In the genomic region with DNA sequence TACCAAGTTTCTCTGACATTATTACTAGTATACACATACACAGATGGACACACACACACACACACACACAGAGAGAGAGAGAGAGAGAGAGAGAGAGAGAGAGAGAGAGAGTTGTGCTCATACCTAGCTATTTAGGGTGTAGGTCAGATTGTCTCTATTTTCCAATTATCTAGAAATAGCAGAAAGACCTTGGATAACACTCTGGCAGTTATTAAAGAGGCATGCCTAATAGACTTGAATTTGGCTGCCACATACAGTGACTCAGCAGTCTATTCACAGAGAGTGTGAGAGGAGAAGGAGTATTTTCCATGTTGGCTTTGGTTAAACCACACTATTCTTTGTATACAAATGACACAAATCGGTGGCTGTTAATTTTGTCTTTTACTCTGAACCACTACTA, we compare ENCODE assay signal across 17 mouse cellular contexts.
DNase-seq lines count a peak whose midpoint lies in the region; ATAC-seq lines count a peak whose summit lies in the region.
"Had no signal": no experiment of that assay in that cellular context is flagged by ENCODE, and none has a peak within 500 bp of the region (broad histone marks: within the 10 kb centered on the region; RNA-seq: fewer than 3 reads in every experiment).

No protein-coding gene starts in this region.

- peak; percentile 89 for ATAC-seq in erythroblast, adult 5-6 weeks (replicated peaks; ENCODE audit: low FRiP score, poor library complexity, severe bottlenecking)
- peak; percentile 71 for ATAC-seq in liver, embryonic 16.5 days (ENCODE audit: low read depth)
- ATAC-seq: intestine, embryonic 16.5 days; midbrain, embryonic 16.5 days had no signal

- no peak overlapping the region for H3K9ac ChIP-seq in liver, embryonic 16.5 days (ENCODE audit: low read depth, low read length)
- H3K9ac ChIP-seq: hindbrain, embryonic 13.5 days; limb, embryonic 15.5 days had no signal

- H3K36me3 ChIP-seq in liver, embryonic 16.5 days (ENCODE audit: control insufficient read depth, insufficient read depth) = no peaks in the 10 kb centered on the region
- H3K36me3 ChIP-seq: G1E; hindbrain, embryonic 13.5 days; limb, embryonic 15.5 days had no signal

- no peak overlapping the region for H3K4me2 ChIP-seq in liver, embryonic 16.5 days (ENCODE audit: low read depth, low read length)
- H3K4me2 ChIP-seq: hindbrain, embryonic 13.5 days; limb, embryonic 15.5 days had no signal

- no peak overlapping the region for H3K27ac ChIP-seq in liver, embryonic 16.5 days (ENCODE audit: low read length)
- H3K27ac ChIP-seq: hindbrain, embryonic 13.5 days; limb, embryonic 15.5 days had no signal

- peaks cover 10% of the 10 kb centered on the region for H3K4me1 ChIP-seq in liver, embryonic 16.5 days (ENCODE audit: control insufficient read depth, low read depth, low read length)
- H3K4me1 ChIP-seq: hindbrain, embryonic 13.5 days; limb, embryonic 15.5 days had no signal

- peak; percentile 33 for DNase-seq in heart, adult 8-10 months (ENCODE audit: low spot score)
- no peak for DNase-seq in heart, postnatal 25 days (ENCODE audit: low spot score)
- DNase-seq in Muller cell, postnatal 12 days (ENCODE audit: inconsistent ontology term) = peak; percentile 87
- no peak for DNase-seq in left cerebral cortex, adult 11 months (ENCODE audit: low spot score)
- DNase-seq in thymus, postnatal 14 days = no peak
- DNase-seq in lung, postnatal 25 days (ENCODE audit: low spot score) = no peak
- DNase-seq: adrenal gland, postnatal 10 days; cerebellum, postnatal 14 days; kidney, postnatal 14 days had no signal

- WGBS in liver, embryonic 16.5 days (ENCODE audit: insufficient replicate concordance) = 67% methylated on average over 1 of the region's 1 CpGs

- no peaks in the 10 kb centered on the region for H3K27me3 ChIP-seq in liver, embryonic 16.5 days (ENCODE audit: control insufficient read depth, insufficient read depth, low read depth, low read length)
- H3K27me3 ChIP-seq: hindbrain, embryonic 13.5 days; limb, embryonic 15.5 days had no signal

- H3K4me3 ChIP-seq in liver, embryonic 16.5 days (ENCODE audit: low read depth, low read length) = no peak overlapping the region
- H3K4me3 ChIP-seq: erythroblast, embryonic 14.5 days; hindbrain, embryonic 13.5 days; limb, embryonic 15.5 days had no signal

- intact Hi-C loops in heart, postnatal 25 days (cut with DNase I) = no loop called here

- H3K9me3 ChIP-seq in liver, embryonic 16.5 days (replicated peaks; ENCODE audit: control insufficient read depth, low read length) = no peaks in the 10 kb centered on the region
- H3K9me3 ChIP-seq: G1E; hindbrain, embryonic 13.5 days; limb, embryonic 15.5 days had no signal

Comparison
In these comparisons a context has a peak if more than half of its experiments do, and no peak if none do; other contexts are left out.
1. DNase-seq: peak in heart, adult 8-10 months (single experiment) and Muller cell, postnatal 12 days (single experiment); none in heart, postnatal 25 days (single experiment), left cerebral cortex, adult 11 months (single experiment), thymus, postnatal 14 days (single experiment) and lung, postnatal 25 days (single experiment).